In genomic region chr3:120335843-120336585, GRCm38 (mm10) we compare ENCODE assay signal across 23 mouse cellular contexts.
"Had no signal": no experiment of that assay in that cellular context is flagged by ENCODE, and none has a peak within 500 bp of the region (broad histone marks: within the 10 kb centered on the region; RNA-seq: fewer than 3 reads in every experiment).

No protein-coding gene starts in this region.

- H3K36me3 ChIP-seq: kidney, embryonic 15.5 days; limb, embryonic 10.5 days; limb, embryonic 13.5 days; liver, embryonic 12.5 days; liver, embryonic 15.5 days; lung, embryonic 15.5 days; midbrain, embryonic 10.5 days had no signal

- DNase-seq: kidney, adult 8-10 months; kidney, postnatal 10 days; kidney, postnatal 4 days; liver; lung, adult 18-20 months; lung, postnatal 10 days; lung, postnatal 36 days; right cerebral cortex, adult 18-20 months; right cerebral cortex, postnatal 14 days; right cerebral cortex, postnatal 4 days; thymus, adult 2 months; thymus, postnatal 14 days; thymus, postnatal 4 days had no signal

- H3K27ac ChIP-seq: kidney, embryonic 15.5 days; limb, embryonic 10.5 days; limb, embryonic 13.5 days; liver, embryonic 12.5 days; liver, embryonic 15.5 days; lung, embryonic 15.5 days; midbrain, embryonic 10.5 days; stomach, postnatal 0 days had no signal

- H3K4me2 ChIP-seq: kidney, embryonic 15.5 days; limb, embryonic 13.5 days; liver, embryonic 12.5 days; liver, embryonic 15.5 days; lung, embryonic 15.5 days had no signal

- ATAC-seq: liver, embryonic 12.5 days; midbrain, embryonic 16.5 days had no signal

- H3K4me1 ChIP-seq: kidney, embryonic 15.5 days; limb, embryonic 10.5 days; limb, embryonic 13.5 days; liver, embryonic 12.5 days; liver, embryonic 15.5 days; lung, embryonic 15.5 days; megakaryocyte, embryonic 14.5 days; midbrain, embryonic 10.5 days had no signal

- H3K9me3 ChIP-seq: kidney, embryonic 15.5 days; limb, embryonic 10.5 days; limb, embryonic 13.5 days; liver, embryonic 12.5 days; liver, embryonic 15.5 days; lung, embryonic 15.5 days; midbrain, embryonic 10.5 days had no signal

- H3K9ac ChIP-seq: kidney, embryonic 15.5 days; limb, embryonic 13.5 days; liver, embryonic 12.5 days; liver, embryonic 15.5 days; lung, embryonic 15.5 days had no signal

- H3K4me3 ChIP-seq: kidney, embryonic 15.5 days; limb, embryonic 10.5 days; limb, embryonic 13.5 days; liver, embryonic 12.5 days; liver, embryonic 15.5 days; lung, embryonic 15.5 days; megakaryocyte, embryonic 14.5 days; midbrain, embryonic 10.5 days had no signal

- H3K27me3 ChIP-seq: kidney, embryonic 15.5 days; limb, embryonic 13.5 days; liver, embryonic 12.5 days; liver, embryonic 15.5 days; lung, embryonic 15.5 days; megakaryocyte, embryonic 14.5 days had no signal
